Mouse (Mus musculus): ENCODE measurements around the gene Trmt11.

GRCm38 (mm10) chr10:30632718-30633117, 32.2 kb upstream of the Trmt11 start:
- TF ChIP-seq POLR2A (IDR thresholded peaks at IDR 0.05; ENCODE audit: borderline replicate concordance, extremely low read depth, insufficient read depth, insufficient read length, poor library complexity, severe bottlenecking) (no peak), CTCF (IDR thresholded peaks at IDR 0.05; ENCODE audit: borderline replicate concordance, extremely low read depth, insufficient read depth, insufficient read length) (no peak)

All from brain, embryonic 14.5 days (tissue).